Mouse (Mus musculus): ENCODE measurements around the gene Sgpp2. TPM values are rescaled to one million over a fixed set of nuclear protein-coding genes. Genes with fewer than 3 reads are reported as not detected.

Sgpp2 gene
- polyA plus RNA-seq, 1 experiment from 2014 or later, result 23.0 TPM

DNA sequence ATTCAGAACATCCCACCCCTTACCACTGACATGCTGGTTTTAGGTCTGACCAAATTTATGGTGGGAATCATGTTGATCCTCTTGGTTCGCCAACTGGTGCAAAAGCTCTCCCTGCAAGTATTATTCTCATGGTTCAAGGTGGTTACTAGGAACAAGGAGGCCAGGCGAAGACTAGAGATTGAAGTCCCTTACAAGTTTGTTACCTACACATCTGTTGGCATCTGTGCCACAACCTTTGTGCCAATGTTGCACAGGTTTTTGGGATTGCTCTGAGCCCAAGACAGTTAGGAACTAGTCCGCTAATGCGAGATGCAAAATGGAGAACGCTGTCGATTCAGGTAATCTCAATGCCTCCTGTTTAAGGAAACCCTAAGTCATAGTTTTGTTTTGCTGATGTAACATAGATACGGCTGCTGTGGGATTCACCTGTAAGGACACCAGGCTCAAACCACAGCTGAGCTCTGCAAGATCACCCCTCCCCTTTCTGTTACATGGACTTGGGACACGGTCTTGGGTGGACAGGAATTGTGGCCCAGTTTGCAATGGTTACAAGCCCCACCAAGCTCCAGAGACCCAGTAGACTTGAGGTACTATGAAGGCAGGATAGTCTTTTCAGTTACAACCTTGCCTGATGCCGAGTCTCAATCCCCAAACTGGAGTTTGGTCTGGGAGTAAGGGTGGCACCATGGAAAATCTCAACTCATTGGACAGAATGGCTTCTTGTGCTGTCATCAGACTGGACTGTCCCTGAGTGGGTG, 107.2 kb downstream of the Sgpp2 start:
- H3K9ac ChIP-seq (ENCODE audit: low read depth, low read length), result no peak overlapping the region
- H3K9me3 ChIP-seq (ENCODE audit: control insufficient read depth), result no peaks in the 10 kb centered on the region
- no peak overlapping the region for H3K4me3 ChIP-seq (ENCODE audit: low read depth, low read length)
- ATAC-seq, result no peak
- no peaks in the 10 kb centered on the region for H3K27me3 ChIP-seq (replicated peaks; ENCODE audit: control insufficient read depth, insufficient read depth, low read length)
- no peak overlapping the region for H3K4me2 ChIP-seq (replicated peaks; ENCODE audit: low read depth)
- no peaks in the 10 kb centered on the region for H3K4me1 ChIP-seq (replicated peaks; ENCODE audit: control insufficient read depth, insufficient read depth, low read length)
- no peak for TF ChIP-seq CTCF (IDR thresholded peaks at IDR 0.05; ENCODE audit: low read depth)
- WGBS, result 95% methylated on average over 9 of the region's 9 CpGs
- H3K27ac ChIP-seq (ENCODE audit: low read depth, low read length), result no peak overlapping the region
- peaks cover 33% of the 10 kb centered on the region for H3K36me3 ChIP-seq (ENCODE audit: control insufficient read depth, insufficient read depth)

DNA sequence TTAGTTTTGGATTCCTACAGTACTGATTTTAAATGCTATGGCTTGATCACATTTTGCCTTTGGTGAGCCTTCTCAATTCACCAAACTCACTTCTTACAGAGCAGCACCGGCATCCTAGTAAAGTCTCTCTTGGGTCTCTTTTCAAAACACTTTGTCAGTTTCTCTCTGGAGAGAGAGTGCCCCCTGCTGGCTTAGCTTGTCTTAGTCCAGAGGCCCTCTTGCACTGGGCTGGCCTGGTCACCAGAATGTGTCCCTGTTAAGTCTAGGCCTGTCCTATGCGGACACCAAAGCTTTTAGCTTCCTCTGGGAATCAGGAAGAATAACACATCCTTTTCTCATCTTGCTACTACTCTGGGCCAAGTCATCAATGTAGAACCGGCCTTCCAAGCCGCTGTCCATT, 109.4 kb downstream of the Sgpp2 start:
- H3K9ac ChIP-seq (ENCODE audit: low read depth, low read length), result no peak overlapping the region
- no peaks in the 10 kb centered on the region for H3K9me3 ChIP-seq (ENCODE audit: control insufficient read depth)
- peak; percentile 67; the same call in 1 of the 2 replicates for ATAC-seq
- TF ChIP-seq CTCF (IDR thresholded peaks at IDR 0.05; ENCODE audit: low read depth), result peak; percentile 91
- H3K4me1 ChIP-seq (replicated peaks; ENCODE audit: control insufficient read depth, insufficient read depth, low read length), result no peaks in the 10 kb centered on the region
- H3K36me3 ChIP-seq (ENCODE audit: control insufficient read depth, insufficient read depth), result peaks cover 37% of the 10 kb centered on the region
- no peaks in the 10 kb centered on the region for H3K27me3 ChIP-seq (replicated peaks; ENCODE audit: control insufficient read depth, insufficient read depth, low read length)
- H3K4me2 ChIP-seq (replicated peaks; ENCODE audit: low read depth), result no peak overlapping the region
- no peak overlapping the region for H3K4me3 ChIP-seq (ENCODE audit: low read depth, low read length)
- WGBS, result 46% methylated on average over 4 of the region's 4 CpGs
- no peak overlapping the region for H3K27ac ChIP-seq (ENCODE audit: low read depth, low read length)

DNA sequence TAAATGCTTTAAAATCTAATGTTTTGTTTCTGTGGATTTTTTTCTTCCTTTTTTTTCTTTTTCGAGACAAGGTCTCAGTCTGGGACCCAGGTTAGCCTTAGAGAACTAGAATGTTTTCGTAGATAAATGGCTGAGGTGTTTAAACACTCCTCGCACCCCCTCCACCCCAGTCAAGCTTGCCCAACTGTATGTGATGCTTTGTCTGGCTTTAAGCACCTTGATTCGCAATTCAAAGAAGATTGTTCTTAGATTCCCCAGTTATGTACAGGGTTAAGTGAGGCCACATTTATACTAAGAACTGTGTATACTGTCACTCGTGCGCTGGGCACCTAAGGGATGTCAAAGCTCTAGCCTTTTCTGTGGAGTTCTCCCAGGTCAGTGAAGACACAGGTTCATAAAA, 110.1 kb downstream of the Sgpp2 start:
- Histone ChIP-seq H3K36me3 (ENCODE audit: control insufficient read depth, insufficient read depth) (peaks cover 33% of the 10 kb centered on the region), H3K27me3 (replicated peaks; ENCODE audit: control insufficient read depth, insufficient read depth, low read length) (no peaks in the 10 kb centered on the region), H3K9ac (ENCODE audit: low read depth, low read length) (no peak overlapping the region), H3K4me1 (replicated peaks; ENCODE audit: control insufficient read depth, insufficient read depth, low read length) (peaks cover 4% of the 10 kb centered on the region; the same call in 1 of the 2 replicates), H3K4me2 (replicated peaks; ENCODE audit: low read depth) (no peak overlapping the region), H3K9me3 (ENCODE audit: control insufficient read depth) (no peaks in the 10 kb centered on the region), H3K4me3 (ENCODE audit: low read depth, low read length) (no peak overlapping the region), H3K27ac (ENCODE audit: low read depth, low read length) (no peak overlapping the region)
- TF ChIP-seq CTCF (IDR thresholded peaks at IDR 0.05; ENCODE audit: low read depth), result no peak
- WGBS, result 94% methylated on average over 6 of the region's 6 CpGs
- no peak for ATAC-seq

DNA sequence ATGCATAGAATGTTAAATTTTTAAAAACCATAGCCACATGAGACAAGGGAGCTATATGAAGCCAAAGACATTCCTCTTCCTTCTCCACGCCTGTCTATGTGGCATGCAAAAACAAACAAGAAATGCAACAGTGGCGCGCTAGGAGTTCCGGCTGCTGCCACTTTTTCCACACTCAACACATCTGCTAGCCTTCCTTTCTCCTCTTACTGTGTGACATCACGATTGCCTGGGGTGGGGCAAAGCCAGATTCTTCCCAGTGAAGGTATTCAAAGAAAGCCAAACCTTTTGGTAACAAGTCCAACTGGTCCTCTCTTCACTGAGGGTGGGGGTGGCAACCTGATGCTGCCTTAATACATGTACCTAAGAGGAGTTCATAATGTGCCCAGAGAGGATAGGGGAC, 111.6 kb downstream of the Sgpp2 start:
- Histone ChIP-seq H3K36me3 (ENCODE audit: control insufficient read depth, insufficient read depth) (peaks cover 32% of the 10 kb centered on the region), H3K4me3 (ENCODE audit: low read depth, low read length) (no peak overlapping the region), H3K9ac (ENCODE audit: low read depth, low read length) (no peak overlapping the region), H3K4me1 (replicated peaks; ENCODE audit: control insufficient read depth, insufficient read depth, low read length) (peaks cover 12% of the 10 kb centered on the region; the same call in 1 of the 2 replicates), H3K27me3 (replicated peaks; ENCODE audit: control insufficient read depth, insufficient read depth, low read length) (no peaks in the 10 kb centered on the region), H3K27ac (ENCODE audit: low read depth, low read length) (no peak overlapping the region), H3K9me3 (ENCODE audit: control insufficient read depth) (no peaks in the 10 kb centered on the region), H3K4me2 (replicated peaks; ENCODE audit: low read depth) (no peak overlapping the region)
- TF ChIP-seq CTCF (IDR thresholded peaks at IDR 0.05; ENCODE audit: low read depth), result no peak
- no peak for ATAC-seq
- WGBS, result 90% methylated on average over 5 of the region's 5 CpGs

DNA sequence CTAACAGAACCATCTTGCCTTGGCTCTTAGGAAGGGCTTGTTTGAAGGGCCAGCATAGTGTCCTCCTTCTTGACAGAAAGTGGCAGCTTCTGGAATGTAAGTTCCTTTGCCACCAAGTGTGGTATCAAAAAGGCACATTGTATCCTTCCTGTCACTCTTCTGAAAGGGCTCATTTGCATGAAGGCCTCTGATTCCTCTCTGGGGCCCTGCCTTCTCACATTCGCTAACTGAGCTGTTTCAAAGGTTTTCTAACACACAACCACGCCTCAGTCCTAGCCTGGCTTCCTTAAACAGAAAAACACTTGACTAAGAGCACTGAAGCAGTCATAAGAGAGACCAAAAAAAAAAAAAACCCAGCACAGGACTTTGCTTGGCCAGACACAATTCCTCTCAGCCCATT, 112.4 kb downstream of the Sgpp2 start:
- Histone ChIP-seq H3K27ac (ENCODE audit: low read depth, low read length) (no peak overlapping the region), H3K36me3 (ENCODE audit: control insufficient read depth, insufficient read depth) (peaks cover 24% of the 10 kb centered on the region), H3K27me3 (replicated peaks; ENCODE audit: control insufficient read depth, insufficient read depth, low read length) (no peaks in the 10 kb centered on the region), H3K9ac (ENCODE audit: low read depth, low read length) (no peak overlapping the region), H3K4me1 (replicated peaks; ENCODE audit: control insufficient read depth, insufficient read depth, low read length) (peaks cover 12% of the 10 kb centered on the region; the same call in 1 of the 2 replicates), H3K4me2 (replicated peaks; ENCODE audit: low read depth) (no peak overlapping the region), H3K9me3 (ENCODE audit: control insufficient read depth) (no peaks in the 10 kb centered on the region), H3K4me3 (ENCODE audit: low read depth, low read length) (no peak overlapping the region)
- no peak for ATAC-seq
- TF ChIP-seq CTCF (IDR thresholded peaks at IDR 0.05; ENCODE audit: low read depth), result no peak
- WGBS, result 39% methylated on average over 2 of the region's 2 CpGs

DNA sequence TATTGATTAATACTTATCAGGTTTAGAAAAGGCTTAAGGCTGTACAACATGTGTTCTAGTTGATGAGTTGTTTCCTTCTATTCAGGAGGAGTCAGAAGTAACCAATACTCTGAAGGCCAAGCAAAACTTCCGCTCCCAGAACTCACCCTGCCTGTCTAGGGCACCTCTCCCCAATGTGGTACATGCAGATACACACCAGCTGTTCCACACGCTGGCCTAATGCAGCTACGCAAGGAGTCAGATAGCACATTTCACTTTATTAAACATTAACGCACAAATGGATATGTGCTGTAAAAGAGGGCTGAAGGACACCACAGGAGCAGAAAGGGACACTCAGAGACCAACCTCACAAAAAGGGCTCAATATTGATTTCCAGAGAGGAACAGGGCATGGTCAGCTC, 114.7 kb downstream of the Sgpp2 start:
- WGBS, result 42% methylated on average over 4 of the region's 4 CpGs
- Histone ChIP-seq H3K36me3 (ENCODE audit: control insufficient read depth, insufficient read depth) (peaks cover 16% of the 10 kb centered on the region), H3K9me3 (ENCODE audit: control insufficient read depth) (no peaks in the 10 kb centered on the region), H3K27ac (ENCODE audit: low read depth, low read length) (no peak overlapping the region), H3K9ac (ENCODE audit: low read depth, low read length) (no peak overlapping the region), H3K4me3 (ENCODE audit: low read depth, low read length) (no peak overlapping the region), H3K4me1 (replicated peaks; ENCODE audit: control insufficient read depth, insufficient read depth, low read length) (peaks cover 12% of the 10 kb centered on the region; the same call in 1 of the 2 replicates), H3K4me2 (replicated peaks; ENCODE audit: low read depth) (no peak overlapping the region), H3K27me3 (replicated peaks; ENCODE audit: control insufficient read depth, insufficient read depth, low read length) (no peaks in the 10 kb centered on the region)
- ATAC-seq, result peak; percentile 43; the same call in 1 of the 2 replicates
- no peak for TF ChIP-seq CTCF (IDR thresholded peaks at IDR 0.05; ENCODE audit: low read depth)
